Mouse (Mus musculus): ENCODE measurements around the gene Ptprt.

DNA sequence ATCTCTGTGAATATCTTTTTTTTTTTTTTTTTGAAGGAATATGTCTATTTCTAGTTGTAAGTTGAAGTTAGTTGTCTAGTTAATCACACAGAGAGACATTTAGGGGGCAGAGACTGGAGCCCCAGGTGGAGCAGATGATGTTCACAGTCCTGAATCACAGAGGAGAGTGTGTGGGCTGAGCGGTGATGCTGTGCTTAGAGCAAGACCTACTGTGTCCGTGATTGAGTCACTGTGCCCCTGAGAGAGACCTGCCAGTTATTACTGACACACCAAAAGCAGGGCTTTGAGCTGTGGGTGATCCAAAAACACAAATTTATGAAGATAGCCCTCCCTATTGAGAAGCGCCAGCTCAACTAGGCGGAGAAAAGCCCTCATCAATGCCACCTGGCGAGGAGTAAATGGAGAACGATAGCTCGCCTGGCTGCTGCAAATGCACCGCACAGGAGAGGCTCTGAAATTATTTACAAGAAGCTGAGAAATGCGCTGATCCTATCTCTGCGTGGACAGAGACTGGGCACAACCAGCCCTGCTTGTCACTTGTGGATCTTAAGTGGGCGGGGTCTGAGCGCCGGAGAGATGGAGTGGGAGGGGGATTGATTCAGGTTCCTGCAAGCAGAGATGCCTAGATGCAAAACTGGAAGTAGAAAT, 1162.4 kb downstream of the Ptprt start:
- no peak for TF ChIP-seq CTCF (IDR thresholded peaks at IDR 0.05; ENCODE audit: low read depth)
- no peak for TF ChIP-seq EP300 (IDR thresholded peaks at IDR 0.05; ENCODE audit: low read depth)
